Mouse (Mus musculus) leukemia stem cell, adult 10-12 weeks (primary cell): ENCODE measurements around the gene Olfr827. TPM values are rescaled to one million over a fixed set of nuclear protein-coding genes. Genes with fewer than 3 reads are reported as not detected.

Experiments used
- polyA plus RNA-seq: library from polyadenylated mRNA; stranded (reverse); fragments of >175 nt; gene quantifications from 2 replicates; pipeline ENCODE4 v1.2.3, GENCODE M21; 2012; ENCODE audit warnings: low replicate concordance

The Olfr827 gene
- not detected in 2 replicates for polyA plus RNA-seq

DNA sequence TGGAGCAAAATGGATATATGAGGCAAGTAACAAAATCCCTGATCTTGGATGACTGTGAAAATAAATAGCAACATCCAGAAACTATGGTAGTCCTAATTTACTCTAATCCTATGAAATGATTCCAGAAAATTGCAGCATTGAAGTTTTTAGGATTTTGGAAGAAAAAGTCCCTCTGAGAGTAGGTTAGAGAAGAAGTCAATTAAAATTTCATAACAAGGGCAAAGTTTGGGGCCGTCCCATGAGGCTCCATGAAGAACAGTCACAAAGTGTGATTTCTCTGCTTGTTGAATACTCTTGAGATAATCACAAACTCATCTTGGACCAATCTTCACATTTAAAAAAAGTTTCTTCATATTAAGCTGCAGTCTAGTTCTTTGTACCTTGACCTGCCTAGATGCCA, at the start of gene Olfr827:
Olfr827 (minus strand) TSS at position 101 of the 400 bp plus-strand sequence.

DNA sequence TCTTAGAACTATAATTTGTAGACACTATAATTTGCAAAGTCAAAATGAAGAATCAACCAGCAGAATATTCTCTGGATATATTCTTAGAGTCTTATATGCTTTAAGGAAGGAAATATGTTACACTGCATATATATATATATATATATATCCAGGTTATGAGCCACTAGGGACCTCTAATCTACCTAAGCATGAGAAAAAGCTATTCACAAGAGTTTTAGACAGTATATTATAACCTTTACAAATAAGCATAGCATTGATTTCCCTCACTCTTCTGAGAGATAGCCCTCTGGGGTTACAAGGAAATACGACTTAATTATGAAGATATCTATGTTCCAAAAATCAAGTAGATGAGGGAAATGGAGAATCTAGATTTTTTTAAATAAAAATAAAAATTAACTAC, 30.1 kb downstream of the Olfr827 start, which contains the start of gene Olfr826:
Olfr826 (minus strand) TSS at position 101 of the 400 bp plus-strand sequence.

DNA sequence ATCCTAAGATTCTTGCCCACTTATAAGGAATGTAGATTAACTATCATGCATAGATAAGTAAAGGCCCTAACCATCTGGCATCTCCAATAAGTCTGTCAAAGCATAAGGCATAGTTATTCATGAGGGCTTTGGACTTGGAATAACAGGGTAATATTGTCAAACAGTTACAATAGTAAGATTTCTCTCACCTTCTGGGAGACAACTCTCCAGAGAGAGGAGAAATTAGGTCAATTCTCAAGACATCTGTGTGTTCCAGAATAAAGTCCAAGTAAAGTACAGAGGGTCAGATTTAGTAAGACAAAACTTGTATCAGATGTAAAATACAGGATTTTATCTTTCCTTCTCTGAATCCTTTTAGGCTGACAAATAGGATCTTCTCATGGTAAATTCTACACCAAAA, 47.5 kb downstream of the Olfr827 start, which contains the start of gene Olfr825:
Olfr825 (minus strand) TSS at position 101 of the 400 bp plus-strand sequence.

Other genes starting within 250 kb of the Olfr827 start
- gene Olfr819, start 247.1 kb downstream of the Olfr827 start, polyA plus RNA-seq, result not detected in 2 replicates
- gene Olfr247, start 238.3 kb downstream of the Olfr827 start, polyA plus RNA-seq, result not detected in 2 replicates
- not detected in 2 replicates for gene Gm10310, start 229.3 kb downstream of the Olfr827 start, polyA plus RNA-seq
- not detected in 2 replicates for gene Olfr820, start 201.8 kb downstream of the Olfr827 start, polyA plus RNA-seq
- gene Olfr821, start 184.1 kb downstream of the Olfr827 start, polyA plus RNA-seq, result not detected in 2 replicates
- not detected in 2 replicates for gene Olfr822, start 143.2 kb downstream of the Olfr827 start, polyA plus RNA-seq
- not detected in 2 replicates for gene Olfr823, start 99.0 kb downstream of the Olfr827 start, polyA plus RNA-seq
- 0.33 TPM in 1 of 2 replicates, not detected in the other for gene Olfr824, start 84.4 kb downstream of the Olfr827 start, polyA plus RNA-seq
- not detected in 2 replicates for gene Olfr825, start 47.6 kb downstream of the Olfr827 start, polyA plus RNA-seq
- not detected in 2 replicates for gene Olfr826, start 30.2 kb downstream of the Olfr827 start, polyA plus RNA-seq
- not detected in 2 replicates for gene Neurod4, start 65.8 kb upstream of the Olfr827 start, polyA plus RNA-seq
- gene Tespa1, start 108.5 kb upstream of the Olfr827 start, polyA plus RNA-seq, result 0.23 and 0.78 TPM in 2 replicates
- 0.02 TPM in 1 of 2 replicates, not detected in the other for gene Vmn2r84, start 179.9 kb upstream of the Olfr827 start, polyA plus RNA-seq
- gene Vmn2r85, start 215.3 kb upstream of the Olfr827 start, polyA plus RNA-seq, result not detected in 2 replicates
- not detected in 2 replicates for gene Vmn2r86, start 241.6 kb upstream of the Olfr827 start, polyA plus RNA-seq